Mouse (Mus musculus): ENCODE data around the gene Rfc5. TPM values are rescaled to one million over a fixed set of nuclear protein-coding genes. Genes with fewer than 3 reads are reported as not detected.
A peak's percentile ranks its signal among the peaks of the same experiment; 100 is the strongest.

The Rfc5 gene
- polyA plus RNA-seq, 1 experiment from 2014 or later = 52.5 TPM

GRCm38 (mm10) chr5:117359497-117360227 lies 29.2 kb downstream of the Rfc5 start:
- Histone ChIP-seq H3K9ac (no peak overlapping the region), H3K36me3 (replicated peaks) (peaks cover 7% of the 10 kb centered on the region; the same call in 1 of the 2 replicates), H3K27ac (replicated peaks) (peak overlapping the region; percentile 83), H3K4me1 (replicated peaks) (peaks cover 71% of the 10 kb centered on the region), H3K27me3 (peaks cover 26% of the 10 kb centered on the region), H3K4me3 (replicated peaks) (no peak overlapping the region), H3K9me3 (replicated peaks) (no peaks in the 10 kb centered on the region), H3K4me2 (peak overlapping the region; percentile 29; the same call in 1 of the 2 replicates)
- ATAC-seq (ENCODE audit: insufficient read depth) = no peak
- WGBS (ENCODE audit: insufficient replicate concordance) = 33% methylated on average over 7 of the region's 7 CpGs

DNA sequence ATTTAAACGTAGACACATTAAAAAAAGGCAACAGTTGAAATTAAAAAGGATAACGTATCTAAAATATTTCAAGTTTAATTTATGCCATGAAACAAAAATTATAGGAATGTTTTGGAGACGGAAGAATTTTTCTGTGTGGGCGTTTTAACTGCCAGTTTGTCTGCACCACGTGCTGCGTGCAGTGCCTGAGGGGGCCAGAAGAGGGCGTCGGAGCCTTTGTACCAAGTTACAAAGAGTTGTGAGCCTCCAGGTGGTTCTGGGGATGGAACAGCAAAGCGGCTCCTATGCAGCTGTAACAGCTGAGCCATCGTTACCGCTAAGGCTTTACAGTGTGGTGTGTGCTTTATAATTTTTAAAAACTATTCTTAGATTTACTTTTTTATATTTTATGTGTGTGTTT lies 30.1 kb downstream of the Rfc5 start:
- Histone ChIP-seq H3K27ac (replicated peaks) (no peak overlapping the region), H3K4me2 (peak overlapping the region; percentile 94), H3K4me1 (replicated peaks) (peaks cover 68% of the 10 kb centered on the region), H3K4me3 (replicated peaks) (no peak overlapping the region; the same call in 1 of the 2 replicates), H3K9me3 (replicated peaks) (no peaks in the 10 kb centered on the region), H3K27me3 (peaks cover 35% of the 10 kb centered on the region), H3K9ac (no peak overlapping the region), H3K36me3 (replicated peaks) (no peaks in the 10 kb centered on the region)
- 37% methylated on average over 11 of the region's 11 CpGs for WGBS (ENCODE audit: insufficient replicate concordance)
- ATAC-seq (ENCODE audit: insufficient read depth) = no peak

GRCm38 (mm10) chr5:117358248-117358630 lies 30.6 kb downstream of the Rfc5 start:
- peak overlapping the region; percentile 83 for H3K4me3 ChIP-seq (replicated peaks)
- peaks cover 40% of the 10 kb centered on the region for H3K27me3 ChIP-seq
- H3K9me3 ChIP-seq (replicated peaks) = no peaks in the 10 kb centered on the region
- no peaks in the 10 kb centered on the region for H3K36me3 ChIP-seq (replicated peaks)
- 15% methylated on average over 6 of the region's 6 CpGs for WGBS (ENCODE audit: insufficient replicate concordance)
- peak overlapping the region; percentile 94 for H3K4me2 ChIP-seq
- H3K9ac ChIP-seq = peak overlapping the region; percentile 83
- H3K27ac ChIP-seq (replicated peaks) = peak overlapping the region; percentile 82; the same call in 1 of the 2 replicates
- peaks cover 64% of the 10 kb centered on the region for H3K4me1 ChIP-seq (replicated peaks)
- no peak for ATAC-seq (ENCODE audit: insufficient read depth)

DNA sequence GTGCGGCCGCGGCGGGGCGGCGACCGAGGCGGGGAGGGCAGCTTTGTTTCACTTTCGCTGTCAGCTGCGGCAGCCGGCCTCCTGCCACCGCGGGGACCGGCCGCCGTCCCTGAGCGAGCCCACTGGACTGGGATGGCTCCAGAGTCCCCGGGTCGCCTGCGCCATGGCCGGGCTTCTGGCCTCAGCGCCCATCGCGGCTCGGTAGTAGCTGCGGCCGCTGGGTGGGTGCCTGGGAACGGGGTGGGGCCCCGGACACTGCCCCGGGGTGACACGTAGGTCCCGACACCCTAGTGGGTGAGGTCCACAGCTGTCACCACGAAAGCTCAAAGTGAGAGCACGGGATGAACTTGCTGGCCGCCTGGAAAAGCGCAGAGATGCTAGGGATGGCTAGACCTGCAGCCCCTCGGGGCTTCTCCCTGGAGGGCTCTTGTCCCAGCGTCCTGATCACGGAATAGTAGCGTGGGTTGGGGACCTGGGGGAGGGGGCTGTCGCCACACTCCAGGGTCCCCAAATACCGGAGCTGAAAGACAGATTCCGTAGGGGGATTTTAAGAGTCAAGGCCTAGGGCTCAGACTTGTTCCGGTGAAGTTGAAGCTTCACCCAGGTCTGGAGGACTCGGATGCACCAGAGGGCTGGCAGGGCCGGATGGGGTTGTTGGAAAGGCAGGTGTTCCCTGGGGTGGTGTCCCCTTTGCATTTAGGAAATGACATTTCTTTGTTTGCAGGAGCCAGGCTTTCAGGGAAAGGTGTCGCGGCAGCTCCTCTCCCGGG lies 31.2 kb downstream of the Rfc5 start:
- Histone ChIP-seq H3K27me3 (peaks cover 46% of the 10 kb centered on the region), H3K27ac (replicated peaks) (peak overlapping the region; percentile 82), H3K9me3 (replicated peaks) (no peaks in the 10 kb centered on the region), H3K4me1 (replicated peaks) (peaks cover 58% of the 10 kb centered on the region), H3K9ac (peak overlapping the region; percentile 83), H3K4me2 (peak overlapping the region; percentile 94), H3K4me3 (replicated peaks) (peak overlapping the region; percentile 83), H3K36me3 (replicated peaks) (no peaks in the 10 kb centered on the region)
- peak; percentile 63 for ATAC-seq (ENCODE audit: insufficient read depth)
- WGBS (ENCODE audit: insufficient replicate concordance) = 1% methylated on average over 44 of the region's 49 CpGs

- 3% methylated on average over 30 of the region's 54 CpGs for WGBS (ENCODE audit: insufficient replicate concordance)
- H3K9ac ChIP-seq = peak within 1 kb of the TSS; percentile 83
- H3K36me3 ChIP-seq (replicated peaks) = no peaks in the 10 kb centered on the region
- peak; percentile 72 for ATAC-seq (ENCODE audit: insufficient read depth)
- peaks cover 53% of the 10 kb centered on the region for H3K4me1 ChIP-seq (replicated peaks)
- peak within 1 kb of the TSS; percentile 82 for H3K27ac ChIP-seq (replicated peaks)
- peaks cover 51% of the 10 kb centered on the region for H3K27me3 ChIP-seq
- peak within 1 kb of the TSS; percentile 83 for H3K4me3 ChIP-seq (replicated peaks)
- no peaks in the 10 kb centered on the region for H3K9me3 ChIP-seq (replicated peaks)
- H3K4me2 ChIP-seq = peak within 1 kb of the TSS; percentile 94
Measured at GRCm38 (mm10) chr5:117357129-117357477, 31.7 kb downstream of the Rfc5 start, which contains the start of gene Wsb2. Gene Wsb2 (plus strand): TSS chr5:117357304.

DNA sequence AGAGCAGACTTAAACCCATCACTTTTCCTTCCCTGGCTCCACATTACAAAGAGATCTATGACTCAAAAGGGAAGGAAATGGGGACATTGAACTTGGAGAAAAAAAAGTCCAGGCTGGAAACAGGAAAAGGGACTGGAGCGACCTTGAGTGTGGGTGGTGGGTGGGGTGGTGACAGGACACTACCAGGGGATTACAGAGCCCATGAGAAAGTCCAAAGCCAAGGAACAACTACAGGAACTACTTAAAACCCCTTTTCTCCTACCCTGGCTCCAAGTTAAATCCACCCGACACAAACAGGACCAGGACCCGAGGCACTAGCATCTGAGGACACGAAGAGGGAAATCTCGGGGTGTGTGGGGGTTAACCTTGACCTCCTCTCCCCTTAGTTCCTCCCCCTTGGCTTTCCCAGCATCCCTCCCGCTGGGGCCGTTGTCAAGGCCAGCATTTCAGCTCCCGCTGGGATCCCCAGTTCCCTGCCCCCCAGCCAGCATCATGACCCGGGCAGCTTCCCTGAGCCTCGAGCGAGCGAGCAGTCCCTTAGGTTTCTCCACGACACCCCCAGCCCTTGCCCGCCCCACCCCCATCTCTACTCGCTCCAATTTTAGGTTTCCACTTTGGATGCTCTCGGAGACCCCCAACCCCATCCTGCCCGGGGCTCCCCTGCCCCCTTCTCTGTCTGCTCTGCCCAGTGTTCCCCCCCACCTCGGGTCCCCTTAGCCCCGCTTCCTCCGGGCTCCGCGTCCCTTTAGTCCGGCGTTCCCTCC lies 32.3 kb downstream of the Rfc5 start:
- 0 out of 2 replicates have a peak, but pooled peaks have one; percentile 5 for ATAC-seq (ENCODE audit: insufficient read depth)
- Histone ChIP-seq H3K4me2 (peak overlapping the region; percentile 94), H3K9me3 (replicated peaks) (no peaks in the 10 kb centered on the region), H3K27ac (replicated peaks) (peak overlapping the region; percentile 82), H3K4me1 (replicated peaks) (peaks cover 47% of the 10 kb centered on the region), H3K27me3 (peaks cover 53% of the 10 kb centered on the region), H3K9ac (peak overlapping the region; percentile 83; the same call in 1 of the 2 replicates), H3K4me3 (replicated peaks) (peak overlapping the region; percentile 83), H3K36me3 (replicated peaks) (no peaks in the 10 kb centered on the region)
- 4% methylated on average over 19 of the region's 24 CpGs for WGBS (ENCODE audit: insufficient replicate concordance)

DNA sequence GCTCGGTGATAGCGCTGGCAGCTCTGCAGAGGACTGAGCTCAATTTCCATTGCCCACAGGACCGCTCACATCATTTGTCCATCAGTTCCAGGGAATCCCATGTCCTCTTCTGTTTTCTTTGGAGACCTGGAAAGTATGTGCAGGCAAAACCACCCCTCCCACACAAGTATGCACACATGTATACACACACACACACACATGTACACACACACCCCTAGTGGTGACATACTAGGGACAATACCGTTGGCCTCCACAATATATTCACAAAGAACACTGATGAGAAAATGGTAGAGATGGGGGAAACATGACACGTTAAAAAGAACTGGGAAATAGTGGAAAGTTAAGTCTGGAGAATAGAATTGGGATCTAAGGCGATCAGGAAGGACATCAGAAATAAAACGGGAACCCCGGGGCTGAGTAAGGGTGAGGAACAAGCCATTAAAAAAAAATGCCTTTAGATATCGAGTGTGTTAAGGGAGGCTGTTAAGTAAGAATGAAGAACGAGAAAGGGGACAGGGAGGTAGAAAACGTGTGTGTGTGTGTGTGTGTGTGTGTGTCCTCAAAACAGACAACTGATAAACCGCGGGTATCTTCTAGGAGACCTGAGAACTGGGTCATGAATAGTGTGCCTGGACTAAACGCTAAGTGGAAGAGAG lies 33.1 kb downstream of the Rfc5 start:
- Histone ChIP-seq H3K4me1 (replicated peaks) (peaks cover 41% of the 10 kb centered on the region), H3K9me3 (replicated peaks) (no peaks in the 10 kb centered on the region), H3K36me3 (replicated peaks) (no peaks in the 10 kb centered on the region), H3K4me2 (peak overlapping the region; percentile 94), H3K27ac (replicated peaks) (peak overlapping the region; percentile 82; the same call in 1 of the 2 replicates), H3K9ac (no peak overlapping the region), H3K27me3 (peaks cover 54% of the 10 kb centered on the region), H3K4me3 (replicated peaks) (peak overlapping the region; percentile 83; the same call in 1 of the 2 replicates)
- WGBS (ENCODE audit: insufficient replicate concordance) = 29% methylated on average over 14 of the region's 14 CpGs
- ATAC-seq (ENCODE audit: insufficient read depth) = no peak

GRCm38 (mm10) chr5:117354121-117354520 lies 34.7 kb downstream of the Rfc5 start:
- Histone ChIP-seq H3K4me2 (no peak overlapping the region), H3K27me3 (peaks cover 54% of the 10 kb centered on the region), H3K4me3 (replicated peaks) (no peak overlapping the region), H3K9me3 (replicated peaks) (no peaks in the 10 kb centered on the region), H3K4me1 (replicated peaks) (peaks cover 25% of the 10 kb centered on the region), H3K27ac (replicated peaks) (no peak overlapping the region), H3K9ac (no peak overlapping the region), H3K36me3 (replicated peaks) (no peaks in the 10 kb centered on the region)
- ATAC-seq (ENCODE audit: insufficient read depth) = no peak
- 17% methylated on average over 8 of the region's 8 CpGs for WGBS (ENCODE audit: insufficient replicate concordance)

- H3K9ac ChIP-seq = no peak overlapping the region
- ATAC-seq (ENCODE audit: insufficient read depth) = no peak; the same call in 1 of the 2 replicates
- H3K27me3 ChIP-seq = peaks cover 14% of the 10 kb centered on the region
- peaks cover 7% of the 10 kb centered on the region for H3K4me1 ChIP-seq (replicated peaks)
- no peaks in the 10 kb centered on the region for H3K9me3 ChIP-seq (replicated peaks)
- H3K36me3 ChIP-seq (replicated peaks) = no peaks in the 10 kb centered on the region
- WGBS (ENCODE audit: insufficient replicate concordance) = 36% methylated on average over 19 of the region's 19 CpGs
- H3K4me2 ChIP-seq = peak overlapping the region; percentile 27; the same call in 1 of the 2 replicates
- no peak overlapping the region for H3K4me3 ChIP-seq (replicated peaks)
- no peak overlapping the region for H3K27ac ChIP-seq (replicated peaks)
Measured at GRCm38 (mm10) chr5:117348279-117348678, 40.6 kb downstream of the Rfc5 start.

GRCm38 (mm10) chr5:117347838-117348237 lies 41.0 kb downstream of the Rfc5 start:
- Histone ChIP-seq H3K27ac (replicated peaks) (no peak overlapping the region), H3K4me2 (peak overlapping the region; percentile 27; the same call in 1 of the 2 replicates)

More at GRCm38 (mm10) chr5:117347838-117348237, 41.0 kb downstream of the Rfc5 start:
- Histone ChIP-seq H3K27me3 (peaks cover 10% of the 10 kb centered on the region; the same call in 1 of the 2 replicates), H3K4me1 (replicated peaks) (peaks cover 7% of the 10 kb centered on the region), H3K4me3 (replicated peaks) (no peak overlapping the region), H3K36me3 (replicated peaks) (no peaks in the 10 kb centered on the region), H3K9ac (no peak overlapping the region), H3K9me3 (replicated peaks) (no peaks in the 10 kb centered on the region)
- WGBS (ENCODE audit: insufficient replicate concordance) = 82% methylated on average over 2 of the region's 2 CpGs
- no peak for ATAC-seq (ENCODE audit: insufficient read depth)

All from liver, embryonic 15.5 days (tissue).